Mouse (Mus musculus) midbrain, embryonic 10.5 days (tissue): ENCODE data around the gene Gimap5. TPM values are rescaled to one million over a fixed set of nuclear protein-coding genes. Genes with fewer than 3 reads are reported as not detected.

ENCODE experiments used
- DNase-seq: peaks from one replicate; pipeline ENCODE4 v3.0.0-alpha.2; 2017; ENCODE audit warnings: low spot score
- H3K27ac ChIP-seq: fragments of 300-500 bp; sonication (generic); replicated peaks from 2 replicates; pipeline ENCODE4 v1.5.1; 2016; ENCODE audit warnings: mild to moderate bottlenecking
- H3K27me3 ChIP-seq: fragments of 300-500 bp; sonication (generic); 2 replicates; pipeline ENCODE4 v1.6.1; 2016; ENCODE audit warnings: low read depth, mild to moderate bottlenecking; ENCODE audit not compliant: poor library complexity, severe bottlenecking
- H3K36me3 ChIP-seq: fragments of 300-500 bp; sonication (generic); 2 replicates; pipeline ENCODE4 v1.6.1; 2016; ENCODE audit warnings: mild to moderate bottlenecking, moderate library complexity
- H3K4me1 ChIP-seq: fragments of 300-500 bp; sonication (generic); 2 replicates; pipeline ENCODE4 v1.6.1; 2016
- H3K4me3 ChIP-seq: fragments of 300-500 bp; sonication (generic); 2 replicates; pipeline ENCODE4 v1.5.1; 2016; ENCODE audit warnings: mild to moderate bottlenecking, moderate library complexity
- H3K9me3 ChIP-seq: fragments of 300-500 bp; sonication (generic); replicated peaks from 2 replicates; pipeline ENCODE4 v1.6.1; 2016; ENCODE audit warnings: mild to moderate bottlenecking
- WGBS: fragments of 180-500 bp; shearing (Covaris S2); methylation state at CpG from one replicate; pipeline ENCODE4 v1.1.7; 2016; 5-methylcytosine and 5-hydroxymethylcytosine counted together
- polyA plus RNA-seq: library from polyadenylated mRNA; unstranded; fragments of >200 nt; fragmentation: Nextera tagmentation; extraction: Ambion mirVana; gene quantifications from 2 replicates; pipeline ENCODE4 v1.2.1, GENCODE M21; 2016

The Gimap5 gene
- polyA plus RNA-seq, 1 experiment from 2014 or later: 0.96 TPM

GRCm38 (mm10) chr6:48785601-48786000, 39.6 kb downstream of the Gimap5 start:
- 86% methylated on average over 2 of the region's 2 CpGs for WGBS
- Histone ChIP-seq H3K27me3 (no peaks in the 10 kb centered on the region), H3K27ac (no peak overlapping the region)

GRCm38 (mm10) chr6:48787867-48788266, 41.9 kb downstream of the Gimap5 start:
- Histone ChIP-seq H3K4me1 (no peaks in the 10 kb centered on the region), H3K4me3 (no peak overlapping the region), H3K36me3 (no peaks in the 10 kb centered on the region), H3K27ac (no peak overlapping the region), H3K9me3 (no peaks in the 10 kb centered on the region), H3K27me3 (no peaks in the 10 kb centered on the region)
- WGBS: 90% methylated on average over 2 of the region's 2 CpGs
- DNase-seq: no peak

More at GRCm38 (mm10) chr6:48785601-48786000, 39.6 kb downstream of the Gimap5 start:
- H3K4me3 ChIP-seq: no peak overlapping the region
- no peaks in the 10 kb centered on the region for H3K36me3 ChIP-seq
- no peak for DNase-seq
- H3K4me1 ChIP-seq: no peaks in the 10 kb centered on the region
- no peaks in the 10 kb centered on the region; the same call in 1 of the 2 replicates for H3K9me3 ChIP-seq

- no peaks in the 10 kb centered on the region for H3K27me3 ChIP-seq
- no peak for DNase-seq
- H3K27ac ChIP-seq: no peak overlapping the region
- H3K9me3 ChIP-seq: no peaks in the 10 kb centered on the region
- no peaks in the 10 kb centered on the region for H3K4me1 ChIP-seq
- no peaks in the 10 kb centered on the region for H3K36me3 ChIP-seq
- H3K4me3 ChIP-seq: no peak overlapping the region
- 97% methylated on average over 1 of the region's 1 CpGs for WGBS
Measured at GRCm38 (mm10) chr6:48801897-48802296, 55.9 kb downstream of the Gimap5 start.

GRCm38 (mm10) chr6:48803406-48804051, 57.5 kb downstream of the Gimap5 start:
- Histone ChIP-seq H3K4me1 (no peaks in the 10 kb centered on the region), H3K4me3 (no peak overlapping the region), H3K9me3 (no peaks in the 10 kb centered on the region), H3K27me3 (no peaks in the 10 kb centered on the region), H3K36me3 (no peaks in the 10 kb centered on the region), H3K27ac (no peak overlapping the region)
- DNase-seq: no peak

Other genes starting within 250 kb of the Gimap5 start
- gene Atp6v0e2, start 208.6 kb upstream of the Gimap5 start, polyA plus RNA-seq: 59.0 and 71.9 TPM in 2 replicates
- gene Lrrc61, start 191.4 kb upstream of the Gimap5 start, polyA plus RNA-seq: 17.1 and 21.8 TPM in 2 replicates
- gene Rarres2, start 173.4 kb upstream of the Gimap5 start, polyA plus RNA-seq: 0.51 and 1.3 TPM in 2 replicates
- not detected in 2 replicates for gene Gm45021, start 156.6 kb upstream of the Gimap5 start, polyA plus RNA-seq
- gene Repin1, start 152.3 kb upstream of the Gimap5 start, polyA plus RNA-seq: 58.9 and 59.4 TPM in 2 replicates
- 0.39 and 0.50 TPM in 2 replicates for gene Gm44965, start 152.3 kb upstream of the Gimap5 start, polyA plus RNA-seq
- gene Zfp775, start 144.1 kb upstream of the Gimap5 start, polyA plus RNA-seq: 10.3 and 11.4 TPM in 2 replicates
- gene AI854703, start 119.4 kb upstream of the Gimap5 start, polyA plus RNA-seq: 0.89 TPM in 2 replicates
- 0.44 and 0.82 TPM in 2 replicates for gene Gimap8, start 99.0 kb upstream of the Gimap5 start, polyA plus RNA-seq
- gene Gimap9, start 70.1 kb upstream of the Gimap5 start, polyA plus RNA-seq: 2.6 and 3.9 TPM in 2 replicates
- 5.2 and 5.6 TPM in 2 replicates for gene Gimap4, start 61.6 kb upstream of the Gimap5 start, polyA plus RNA-seq
- gene Gimap6, start 38.0 kb upstream of the Gimap5 start, polyA plus RNA-seq: 6.7 and 8.4 TPM in 2 replicates
- 0.49 and 1.2 TPM in 2 replicates for gene Gm28053, start 27.6 kb upstream of the Gimap5 start, polyA plus RNA-seq
- not detected in 2 replicates for gene Gimap7, start 27.6 kb upstream of the Gimap5 start, polyA plus RNA-seq
- 4.6 and 5.7 TPM in 2 replicates for gene Gimap1, start 7.1 kb upstream of the Gimap5 start, polyA plus RNA-seq
- not detected in 2 replicates for gene Gimap3, start 24.7 kb downstream of the Gimap5 start, polyA plus RNA-seq
- gene Tmem176a, start 94.7 kb downstream of the Gimap5 start, polyA plus RNA-seq: 10.9 and 14.4 TPM in 2 replicates
- 24.0 and 46.1 TPM in 2 replicates for gene Tmem176b, start 95.3 kb downstream of the Gimap5 start, polyA plus RNA-seq
- not detected in 2 replicates for gene Aoc1, start 126.7 kb downstream of the Gimap5 start, polyA plus RNA-seq
- gene 1600015I10Rik, start 183.7 kb downstream of the Gimap5 start, polyA plus RNA-seq: not detected in 2 replicates
- gene Doxl2, start 228.8 kb downstream of the Gimap5 start, polyA plus RNA-seq: not detected in 2 replicates
- gene Svs1, start 240.7 kb downstream of the Gimap5 start, polyA plus RNA-seq: not detected in 2 replicates